Mouse (Mus musculus): ENCODE data around the gene Grid1. TPM values are rescaled to one million over a fixed set of nuclear protein-coding genes. Genes with fewer than 3 reads are reported as not detected.

Gene Grid1
- total RNA-seq, 2 experiments from 2014 or later: not detected

Other genes with a start within 250 kb of the Grid1 start
- not detected in 2 replicates for gene Ldb3, start 231.4 kb upstream of the Grid1 start, total RNA-seq (2015)
- not detected in 2 replicates for gene Ldb3, start 231.4 kb upstream of the Grid1 start, total RNA-seq (2017)
- not detected in 2 replicates for gene Opn4, start 220.0 kb upstream of the Grid1 start, total RNA-seq (2015)
- not detected in 2 replicates for gene Opn4, start 220.0 kb upstream of the Grid1 start, total RNA-seq (2017)
- 87.1 and 89.0 TPM in 2 replicates for gene Wapl, start 146.2 kb upstream of the Grid1 start, total RNA-seq (2015)
- 93.1 and 123 TPM in 2 replicates for gene Wapl, start 146.2 kb upstream of the Grid1 start, total RNA-seq (2017)